Mouse (Mus musculus) kidney, postnatal 10 days (tissue): ENCODE measurements around the gene Sertad1.
A peak's percentile ranks its signal among the peaks of the same experiment; 100 is the strongest.
"Not testable (repeated sequence)": the region's sequence is repeated elsewhere in the genome, so short reads cannot be mapped to it uniquely, and the experiment has no call there.

Experiments used
- DNase-seq: peaks from one replicate; pipeline ENCODE4 v3.0.0; 2021; ENCODE audit warnings: mixed read lengths

Sertad1 gene

GRCm38 (mm10) chr7:27473835-27474489, 12.7 kb upstream of the Sertad1 start:
- no peak for DNase-seq

GRCm38 (mm10) chr7:27474490-27474954, 12.2 kb upstream of the Sertad1 start:
- peak; percentile 100 for DNase-seq

GRCm38 (mm10) chr7:27475596-27475995, 11.1 kb upstream of the Sertad1 start:
- no peak for DNase-seq

- DNase-seq: peak; percentile 62
Measured at GRCm38 (mm10) chr7:27476098-27476635, 10.5 kb upstream of the Sertad1 start.

GRCm38 (mm10) chr7:27478561-27478960, 8.1 kb upstream of the Sertad1 start:
- DNase-seq: no peak

- DNase-seq: no peak
Measured at GRCm38 (mm10) chr7:27479750-27480149, 7.0 kb upstream of the Sertad1 start.

- no peak for DNase-seq
Measured at GRCm38 (mm10) chr7:27480506-27480905, 6.2 kb upstream of the Sertad1 start.

- DNase-seq: no peak
Measured at GRCm38 (mm10) chr7:27480927-27481626, 5.6 kb upstream of the Sertad1 start.

GRCm38 (mm10) chr7:27481627-27481969, 5.1 kb upstream of the Sertad1 start:
- DNase-seq: peak; percentile 95

- no peak for DNase-seq
Measured at GRCm38 (mm10) chr7:27483860-27484259, 2.9 kb upstream of the Sertad1 start.

GRCm38 (mm10) chr7:27486102-27486769, 474 bp upstream of the Sertad1 start:
- peak; percentile 57 for DNase-seq

- peak; percentile 89 for DNase-seq
Measured at GRCm38 (mm10) chr7:27487740-27488268, 1.1 kb downstream of the Sertad1 start.

GRCm38 (mm10) chr7:27489270-27489869, 2.7 kb downstream of the Sertad1 start:
- DNase-seq: no peak

- DNase-seq: no peak
Measured at GRCm38 (mm10) chr7:27490227-27490542, 3.5 kb downstream of the Sertad1 start.

- peak; percentile 97 for DNase-seq
Measured at GRCm38 (mm10) chr7:27490543-27491329, 4.0 kb downstream of the Sertad1 start.

- DNase-seq: peak; percentile 63
Measured at GRCm38 (mm10) chr7:27491856-27492255, 5.1 kb downstream of the Sertad1 start.

GRCm38 (mm10) chr7:27493022-27493421, 6.3 kb downstream of the Sertad1 start:
- peak; percentile 9 for DNase-seq

GRCm38 (mm10) chr7:27493450-27493849, 6.7 kb downstream of the Sertad1 start:
- DNase-seq: peak; percentile 13

GRCm38 (mm10) chr7:27494659-27495367, 8.1 kb downstream of the Sertad1 start:
- DNase-seq: not testable (repeated sequence)

- DNase-seq: peak; percentile 30
Measured at GRCm38 (mm10) chr7:27499036-27499435, 12.3 kb downstream of the Sertad1 start, which contains the start of gene Prx. TSS of gene Prx (plus strand) at chr7:27499324.

GRCm38 (mm10) chr7:27501620-27502019, 14.9 kb downstream of the Sertad1 start:
- peak; percentile 52 for DNase-seq
